Mouse (Mus musculus) ES-Bruce4 (cell line): Measurements from ENCODE around the gene Isg20l2. TPM values are rescaled to one million over a fixed set of nuclear protein-coding genes. Genes with fewer than 3 reads are reported as not detected.
"Not testable (repeated sequence)": the region's sequence is repeated elsewhere in the genome, so short reads cannot be mapped to it uniquely, and the experiment has no call there.

Experiments used
- H3K27ac ChIP-seq: 2 replicates; pipeline ENCODE4 v1.5.1; 2012; ENCODE audit warnings: low read length, inconsistent platforms; ENCODE audit not compliant: insufficient read depth
- H3K27me3 ChIP-seq: 2 replicates; pipeline ENCODE4 v1.6.1; 2012; ENCODE audit warnings: mild to moderate bottlenecking, low read length, inconsistent platforms; ENCODE audit not compliant: control insufficient read depth, poor library complexity, insufficient read depth, severe bottlenecking
- H3K36me3 ChIP-seq: 2 replicates; pipeline ENCODE4 v1.6.1; 2012; ENCODE audit warnings: inconsistent platforms, mild to moderate bottlenecking, low read length, moderate library complexity; ENCODE audit not compliant: control insufficient read depth, poor library complexity, insufficient read depth, severe bottlenecking
- H3K4me1 ChIP-seq: one replicate; pipeline ENCODE4 v1.8.1; 2011; ENCODE audit warnings: low read length; ENCODE audit not compliant: control insufficient read depth, insufficient read depth
- H3K4me3 ChIP-seq: 2 replicates; pipeline ENCODE4 v1.5.1; 2011; ENCODE audit warnings: low read depth, mild to moderate bottlenecking, low read length
- H3K9ac ChIP-seq: 2 replicates; pipeline ENCODE4 v1.6.1; 2012; ENCODE audit warnings: low read depth, mild to moderate bottlenecking, inconsistent platforms; ENCODE audit not compliant: poor library complexity, severe bottlenecking
- H3K9me3 ChIP-seq: replicated peaks from 2 replicates; pipeline ENCODE4 v1.6.1; 2012; ENCODE audit warnings: mild to moderate bottlenecking, low read length, inconsistent platforms; ENCODE audit not compliant: control insufficient read depth, poor library complexity, insufficient read depth, severe bottlenecking
- CTCF ChIP-seq: IDR thresholded peaks from one replicate; pipeline ENCODE4 v1.8.1; 2011; ENCODE audit warnings: low read depth, low read length
- EP300 ChIP-seq: IDR thresholded peaks from 2 replicates; pipeline ENCODE4 v1.6.1; 2011; ENCODE audit warnings: low read depth, low read length; ENCODE audit not compliant: insufficient read depth
- POLR2A ChIP-seq: IDR thresholded peaks from one replicate; pipeline ENCODE4 v1.8.1; 2011; ENCODE audit warnings: low read length; ENCODE audit not compliant: insufficient read depth
- polyA plus RNA-seq: library from polyadenylated mRNA; stranded (reverse); fragments of >200 nt; gene quantifications from 2 replicates; pipeline ENCODE4 v1.2.4, GENCODE M21; 2011; ENCODE audit warnings: low read depth; ENCODE audit not compliant: missing spikeins, insufficient read depth, insufficient read length

Isg20l2 gene
- polyA plus RNA-seq, 1 experiment, result 64.3 TPM

GRCm38 (mm10) chr3:87886416-87886815 is 43.7 kb upstream of the Isg20l2 start:
- peaks cover 4% of the 10 kb centered on the region; the same call in 1 of the 2 replicates for H3K36me3 ChIP-seq
- no peaks in the 10 kb centered on the region for H3K4me1 ChIP-seq
- no peak for TF ChIP-seq POLR2A
- no peak for TF ChIP-seq CTCF
- no peak for TF ChIP-seq EP300
- no peaks in the 10 kb centered on the region for H3K9me3 ChIP-seq
- no peak overlapping the region for H3K27ac ChIP-seq
- peak overlapping the region; percentile 75; the same call in 1 of the 2 replicates for H3K4me3 ChIP-seq
- peak overlapping the region; percentile 64 for H3K9ac ChIP-seq
- no peaks in the 10 kb centered on the region for H3K27me3 ChIP-seq

GRCm38 (mm10) chr3:87887400-87887799 is 42.7 kb upstream of the Isg20l2 start:
- not testable (repeated sequence) for H3K27me3 ChIP-seq, H3K36me3 ChIP-seq, H3K27ac ChIP-seq, H3K4me1 ChIP-seq, H3K4me3 ChIP-seq, H3K9ac ChIP-seq, H3K9me3 ChIP-seq
- peak; percentile 5 for TF ChIP-seq CTCF

GRCm38 (mm10) chr3:87891481-87891880 is 38.6 kb upstream of the Isg20l2 start:
- TF ChIP-seq EP300, result no peak
- no peak for TF ChIP-seq POLR2A
- TF ChIP-seq CTCF, result no peak
- Histone ChIP-seq H3K4me1 (no peaks in the 10 kb centered on the region), H3K9ac (no peak overlapping the region), H3K36me3 (no peaks in the 10 kb centered on the region), H3K4me3 (no peak overlapping the region), H3K9me3 (no peaks in the 10 kb centered on the region), H3K27me3 (no peaks in the 10 kb centered on the region), H3K27ac (no peak overlapping the region)

- Histone ChIP-seq H3K9me3 (no peaks in the 10 kb centered on the region), H3K4me3 (no peak overlapping the region), H3K9ac (peak overlapping the region; percentile 49), H3K27ac (peak overlapping the region; percentile 98), H3K4me1 (no peaks in the 10 kb centered on the region), H3K36me3 (no peaks in the 10 kb centered on the region), H3K27me3 (no peaks in the 10 kb centered on the region)
- TF ChIP-seq POLR2A, result no peak
- no peak for TF ChIP-seq EP300
- TF ChIP-seq CTCF, result no peak
These were observed 36.7 kb upstream of the Isg20l2 start for GRCm38 (mm10) chr3:87893367-87893905.

GRCm38 (mm10) chr3:87899266-87899665 is 30.8 kb upstream of the Isg20l2 start:
- H3K4me3 ChIP-seq, result no peak overlapping the region
- TF ChIP-seq POLR2A (no peak), EP300 (no peak), CTCF (no peak)
- no peaks in the 10 kb centered on the region for H3K27me3 ChIP-seq
- no peak overlapping the region for H3K27ac ChIP-seq
- H3K4me1 ChIP-seq, result no peaks in the 10 kb centered on the region
- no peaks in the 10 kb centered on the region for H3K36me3 ChIP-seq
- H3K9me3 ChIP-seq, result no peaks in the 10 kb centered on the region
- H3K9ac ChIP-seq, result no peak overlapping the region

- Histone ChIP-seq H3K27me3 (no peaks in the 10 kb centered on the region), H3K4me3 (no peak overlapping the region), H3K9ac (no peak overlapping the region), H3K36me3 (no peaks in the 10 kb centered on the region), H3K4me1 (no peaks in the 10 kb centered on the region), H3K27ac (no peak overlapping the region), H3K9me3 (no peaks in the 10 kb centered on the region)
- TF ChIP-seq CTCF (no peak), POLR2A (no peak), EP300 (no peak)
These were observed 30.3 kb upstream of the Isg20l2 start for GRCm38 (mm10) chr3:87899776-87900175.
